Mouse (Mus musculus) NIH3T3 (cell line): Measurements from ENCODE around the gene Hivep3.

Source experiments
- DNase-seq: peaks from one replicate; pipeline ENCODE4 v3.0.0-alpha.2; 2012; ENCODE audit warnings: low read depth

The Hivep3 gene

DNA sequence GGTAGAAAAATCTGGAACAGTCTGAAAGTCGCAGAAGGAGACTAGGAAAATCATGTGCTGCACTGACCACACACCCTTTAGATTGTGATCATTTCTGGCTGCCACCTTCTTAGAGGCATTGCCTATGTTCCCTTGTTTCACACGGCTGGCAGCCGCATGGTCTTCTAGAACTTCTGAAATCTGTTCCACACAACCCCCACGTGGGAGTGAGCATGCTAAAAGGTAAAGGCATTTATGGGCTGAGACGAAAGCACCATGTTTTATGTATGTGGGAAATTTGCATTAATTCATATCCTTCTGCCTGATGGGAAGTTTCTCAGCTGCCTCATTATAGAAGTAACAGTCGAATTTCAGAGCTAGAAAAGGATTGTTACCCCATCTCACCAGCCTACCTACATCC lies 140.4 kb downstream of the Hivep3 start:
- no peak for DNase-seq

DNA sequence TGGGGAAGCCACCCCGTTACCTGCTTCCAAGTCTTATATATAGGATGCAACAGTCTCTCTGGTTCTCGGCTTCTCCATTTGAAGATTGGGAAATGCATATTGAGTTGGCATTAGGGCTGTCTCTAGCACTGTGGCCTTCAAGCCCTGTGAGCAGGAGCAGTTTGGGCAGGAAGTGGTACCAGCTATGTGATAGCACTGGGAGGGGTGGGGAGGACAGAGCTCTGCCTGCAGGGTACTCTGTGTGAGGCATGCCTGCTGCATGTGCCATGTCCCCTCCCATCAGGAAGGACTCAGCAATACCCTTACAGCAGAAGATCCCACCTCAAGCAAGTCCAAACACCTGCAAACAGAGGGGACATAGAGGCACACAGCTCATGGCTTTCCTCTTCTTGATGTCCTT lies 142.0 kb downstream of the Hivep3 start:
- DNase-seq, result no peak

DNA sequence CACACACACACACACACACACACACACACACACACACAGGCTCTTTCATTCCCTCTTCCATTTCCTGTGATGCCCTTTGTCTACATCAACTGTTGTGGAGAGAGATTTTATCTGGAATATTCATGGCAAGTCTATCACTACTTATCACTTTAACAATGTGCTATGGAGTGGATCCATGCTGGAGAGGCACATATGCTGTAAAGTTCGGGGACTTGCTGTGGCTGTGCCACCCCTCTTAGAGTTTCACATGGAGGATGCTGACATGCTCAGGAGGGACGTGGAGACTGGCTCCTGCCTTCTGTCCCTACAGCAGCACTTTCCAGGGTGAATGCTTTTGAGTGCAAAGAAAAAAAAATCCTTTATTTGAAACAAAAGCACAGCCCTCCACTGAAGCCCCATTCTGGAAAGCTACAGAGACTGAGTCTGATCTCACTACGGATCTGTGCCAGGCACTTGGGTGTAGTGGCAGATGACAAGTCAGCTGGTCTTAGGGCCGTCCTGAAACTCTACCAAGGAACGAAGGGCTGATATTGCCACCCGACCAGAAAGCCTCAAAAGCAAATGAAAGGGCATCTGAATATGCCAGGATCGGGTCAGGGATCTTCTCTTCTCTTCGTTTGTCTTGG lies 143.1 kb downstream of the Hivep3 start:
- DNase-seq, result no peak

DNA sequence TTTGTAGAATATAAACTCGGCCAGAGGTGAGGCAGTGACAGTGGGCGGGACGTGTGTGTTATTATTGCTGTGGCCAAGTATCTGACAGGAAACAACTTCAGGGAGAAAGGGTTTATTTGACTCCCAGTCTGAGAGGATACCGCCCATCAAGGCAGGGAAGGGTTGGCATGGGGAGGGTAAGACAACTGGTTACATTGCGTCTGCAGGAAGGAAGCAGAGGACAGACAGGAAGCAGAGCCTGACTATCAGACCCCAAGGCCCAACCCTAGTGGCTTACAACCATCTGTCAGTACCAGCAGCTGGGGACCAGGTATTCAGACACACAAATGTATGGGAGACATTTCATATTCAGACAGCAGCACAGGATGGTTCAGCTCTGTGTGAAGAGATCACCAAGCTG lies 144.6 kb downstream of the Hivep3 start:
- DNase-seq, result no peak

DNA sequence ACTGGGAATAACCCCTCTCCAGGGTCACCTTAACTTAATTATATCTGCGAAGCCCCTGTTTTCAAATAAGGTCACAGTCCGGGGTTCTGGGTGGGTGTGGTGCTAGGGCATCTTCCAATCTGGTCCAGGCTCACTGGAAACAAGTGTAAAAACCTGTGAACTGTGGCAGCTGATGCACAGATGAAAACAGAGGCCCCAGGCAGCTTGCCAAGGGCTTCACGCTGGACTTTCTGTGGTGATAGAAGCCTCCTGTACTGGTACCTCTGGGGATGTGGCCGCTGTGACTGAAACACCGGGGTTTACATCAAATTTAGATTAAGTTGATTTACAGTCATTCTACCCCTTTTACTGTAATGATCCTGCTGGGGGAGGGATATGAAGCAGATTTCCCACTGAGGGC lies 146.1 kb downstream of the Hivep3 start:
- no peak for DNase-seq

DNA sequence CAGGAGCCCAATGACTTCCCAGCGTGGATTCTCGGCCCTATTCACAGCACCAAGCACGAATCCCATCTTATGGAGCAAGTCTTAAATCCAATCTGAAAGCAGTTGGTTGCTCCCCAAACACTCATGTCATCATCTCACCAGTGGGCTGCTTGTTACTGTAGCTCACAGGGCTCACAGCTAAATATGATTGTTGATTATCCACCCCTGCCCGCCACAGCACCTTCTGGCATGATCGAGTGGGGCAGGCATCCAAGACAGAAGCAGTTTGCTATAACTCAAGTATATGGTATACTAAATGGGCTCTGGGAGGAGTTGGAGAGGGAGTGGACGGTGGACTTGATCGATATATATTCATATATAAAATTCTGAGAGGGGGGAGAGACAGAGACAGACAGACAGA lies 146.7 kb downstream of the Hivep3 start:
- DNase-seq, result no peak

DNA sequence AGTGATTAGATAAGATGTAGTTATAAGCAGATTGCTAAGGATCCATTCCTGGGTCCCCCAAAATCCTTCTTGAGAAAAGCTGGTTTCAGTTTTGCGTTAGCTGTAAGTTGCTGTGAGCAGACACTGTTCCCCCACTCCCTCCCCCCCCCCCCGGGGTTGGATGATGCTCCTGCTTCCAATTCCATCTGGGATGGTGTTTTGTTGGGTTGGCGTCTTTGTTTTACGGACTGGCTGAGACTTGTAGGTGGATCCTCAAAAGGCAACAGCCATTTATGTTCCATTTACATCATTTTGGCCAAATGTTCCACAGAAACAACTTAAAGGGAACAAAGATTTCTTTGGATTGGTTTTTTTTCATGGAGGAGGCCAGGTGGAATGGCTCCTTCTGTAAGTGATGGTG lies 147.7 kb downstream of the Hivep3 start:
- no peak for DNase-seq

DNA sequence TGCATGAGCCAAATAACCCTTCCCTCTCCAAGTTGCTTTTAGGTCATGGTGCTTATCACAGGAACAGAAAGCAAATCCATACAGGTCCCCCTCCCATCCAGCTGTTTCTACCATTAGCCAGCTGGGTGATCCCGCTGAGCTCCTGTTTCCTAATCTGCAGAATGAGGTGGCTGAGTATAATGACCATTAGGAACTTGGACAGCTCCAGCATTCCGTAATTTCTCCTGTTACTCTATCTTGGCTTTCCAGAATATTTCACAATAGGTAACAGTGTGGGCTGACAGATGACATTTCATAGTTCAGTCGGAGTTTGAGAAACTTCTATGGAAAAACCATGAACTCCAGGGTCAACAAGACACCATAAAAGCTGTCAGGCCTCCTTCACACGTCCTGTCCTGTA lies 148.8 kb downstream of the Hivep3 start:
- peak; percentile 65 for DNase-seq

DNA sequence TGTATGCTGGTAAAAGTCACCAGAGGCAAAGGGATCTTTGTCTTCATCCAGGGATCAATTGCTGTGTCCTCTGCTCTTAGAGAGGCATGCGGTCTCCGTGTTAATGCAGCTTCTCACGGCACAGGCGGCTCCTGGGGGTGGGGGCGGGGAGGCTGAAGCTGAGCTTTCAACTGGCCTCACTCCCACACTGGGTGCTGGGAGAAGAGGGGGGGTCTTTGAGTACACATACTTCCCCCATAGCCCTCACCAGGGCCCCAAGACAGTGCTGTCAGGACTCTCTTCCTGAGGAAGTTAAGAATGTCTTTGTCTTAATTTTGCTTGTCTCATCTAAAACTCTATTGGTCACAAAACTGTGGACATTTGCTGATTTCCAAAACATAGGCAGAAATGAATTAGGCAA lies 149.2 kb downstream of the Hivep3 start:
- DNase-seq, result peak; percentile 10

DNA sequence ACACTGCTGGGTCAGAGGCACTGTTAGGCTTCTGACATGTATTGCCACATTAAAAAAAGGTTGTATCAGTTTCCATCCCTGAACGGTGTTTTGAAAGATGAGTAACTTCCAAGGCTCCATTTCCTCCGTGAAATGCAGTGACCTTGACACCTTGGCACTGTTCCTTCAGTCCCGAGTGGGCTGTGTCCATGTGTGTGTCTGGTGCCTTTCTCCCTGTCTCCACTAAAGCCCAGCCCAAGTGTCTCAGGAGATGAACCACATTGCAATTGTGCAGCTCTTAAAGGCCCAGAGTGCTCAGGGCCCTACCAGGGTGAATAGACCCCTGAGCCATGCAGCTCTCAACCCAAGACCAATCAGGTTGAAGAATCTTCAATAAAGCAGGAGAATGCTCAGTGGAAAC lies 153.0 kb downstream of the Hivep3 start:
- DNase-seq, result no peak

DNA sequence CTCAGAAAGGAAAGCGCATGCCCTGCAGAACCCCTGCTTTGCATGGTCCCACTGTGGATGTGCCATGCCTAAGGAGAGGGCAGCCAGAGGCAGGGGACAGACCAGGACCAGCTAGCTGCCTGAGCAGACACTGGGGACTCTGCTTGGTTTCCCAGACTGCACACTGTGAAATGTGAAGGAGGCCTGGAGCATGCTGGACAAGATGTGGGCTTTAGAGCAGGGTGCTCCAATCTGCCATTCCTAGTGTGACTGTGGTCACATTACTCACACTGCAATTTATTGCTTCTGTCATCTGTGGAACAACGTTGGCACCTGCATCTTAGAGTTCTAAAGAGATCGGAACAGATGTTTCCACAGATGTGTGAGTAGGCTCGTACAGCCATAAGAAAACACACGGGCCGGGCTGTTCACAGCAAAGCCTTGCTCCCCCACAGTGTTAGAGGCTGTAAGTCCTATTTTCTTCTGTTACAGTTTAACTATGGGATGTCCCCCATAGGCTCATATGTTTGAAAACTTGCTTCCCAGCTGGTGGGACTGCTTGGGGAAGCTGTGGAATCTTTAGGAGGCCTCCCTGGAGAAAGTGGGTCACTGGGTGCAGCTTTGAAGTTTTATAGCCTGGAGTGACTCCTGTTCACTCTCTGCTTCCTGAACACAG lies 154.1 kb downstream of the Hivep3 start:
- DNase-seq, result peak; percentile 52

DNA sequence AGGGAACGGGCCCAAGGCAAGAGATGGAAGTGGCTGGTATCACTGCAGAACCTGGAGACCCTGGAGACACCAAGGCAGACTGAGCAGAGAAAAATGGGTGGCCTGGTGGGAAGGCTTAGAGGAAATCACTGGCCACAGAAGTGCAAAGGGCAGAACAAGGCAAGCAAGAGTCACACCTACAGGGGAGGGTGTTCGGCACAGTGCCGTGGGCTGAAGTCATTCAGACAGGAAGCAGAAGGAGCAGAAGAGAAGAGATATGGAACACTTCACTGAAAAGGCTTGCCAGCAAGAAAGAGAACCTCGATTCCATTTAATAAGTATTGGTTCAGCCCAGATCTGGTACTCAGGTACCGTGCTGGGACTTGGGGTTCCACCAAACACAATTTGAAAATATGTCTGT lies 156.2 kb downstream of the Hivep3 start:
- no peak for DNase-seq

DNA sequence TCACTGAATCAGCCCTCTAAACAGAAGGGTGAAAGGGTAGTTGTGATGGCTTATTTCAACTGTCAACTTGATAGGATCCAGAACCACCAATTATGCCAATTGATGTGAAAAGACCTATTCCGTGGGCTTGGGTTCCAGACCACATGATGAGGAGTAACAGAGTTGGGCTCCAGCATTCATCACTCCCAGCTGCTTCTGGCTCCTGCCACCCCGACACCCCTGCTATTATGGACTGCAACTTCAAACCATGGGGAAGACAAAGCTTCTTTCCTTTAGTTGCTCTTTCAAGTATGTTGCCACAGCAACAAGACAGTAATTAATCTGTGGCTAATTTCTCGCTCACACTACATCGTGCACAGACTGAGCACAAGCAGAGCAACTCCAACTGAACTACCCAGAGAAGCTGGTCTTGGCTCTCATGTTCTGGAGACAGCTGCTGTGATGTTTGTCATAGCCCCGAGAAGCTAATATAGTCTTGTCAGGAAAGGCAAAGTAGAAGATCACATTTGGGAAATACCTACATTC lies 159.7 kb downstream of the Hivep3 start:
- DNase-seq, result no peak

DNA sequence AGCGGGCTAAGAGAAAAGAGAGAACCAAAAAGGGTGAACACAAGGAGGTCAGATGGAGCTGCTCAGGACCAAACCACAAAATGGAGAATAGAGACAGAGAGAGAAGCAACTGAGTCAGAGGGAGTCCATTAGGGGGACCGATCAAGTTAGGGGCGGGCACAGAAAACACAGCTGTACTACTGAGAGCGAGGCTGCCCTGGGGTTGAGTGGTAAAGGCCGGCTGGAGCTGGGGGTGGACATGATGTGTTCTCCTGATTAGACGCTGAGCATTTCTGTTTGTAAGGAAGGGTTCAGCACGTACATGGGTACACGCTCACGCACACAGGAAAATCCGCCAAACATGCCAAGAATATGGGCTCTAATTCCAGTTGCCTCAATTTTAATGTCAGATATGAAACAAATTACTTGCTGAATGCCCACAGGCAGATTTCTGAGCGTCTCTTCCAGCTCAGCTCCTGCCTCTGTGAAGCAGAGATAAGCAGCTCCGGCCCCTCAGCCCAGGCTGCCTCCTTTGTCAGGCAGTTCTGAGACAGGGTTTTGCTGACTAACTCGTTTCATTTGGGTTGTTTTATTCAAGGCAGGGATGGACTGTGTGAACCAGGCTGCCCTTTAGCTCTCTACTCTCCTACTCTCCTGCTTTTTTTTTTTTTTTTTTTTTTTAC lies 161.3 kb downstream of the Hivep3 start:
- no peak for DNase-seq

DNA sequence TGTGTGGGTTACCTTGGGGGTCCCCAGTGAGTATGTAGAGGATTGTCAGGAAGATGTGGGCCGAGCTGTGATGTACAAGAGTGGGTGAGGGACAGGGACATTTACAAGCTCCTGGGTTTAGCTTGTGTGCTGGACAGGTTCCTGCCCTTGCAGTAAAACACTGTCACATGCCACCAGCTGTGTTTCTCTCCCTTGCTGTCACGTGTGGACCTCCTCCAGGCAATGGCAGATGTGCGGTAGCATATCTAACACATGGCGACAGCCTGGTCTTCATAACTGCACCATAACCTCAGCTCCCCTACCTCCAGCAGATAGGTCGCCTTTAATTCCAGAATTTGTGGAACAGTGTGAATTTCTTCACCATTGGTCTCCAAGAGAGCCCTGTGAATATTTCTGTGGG lies 161.9 kb downstream of the Hivep3 start:
- no peak for DNase-seq

DNA sequence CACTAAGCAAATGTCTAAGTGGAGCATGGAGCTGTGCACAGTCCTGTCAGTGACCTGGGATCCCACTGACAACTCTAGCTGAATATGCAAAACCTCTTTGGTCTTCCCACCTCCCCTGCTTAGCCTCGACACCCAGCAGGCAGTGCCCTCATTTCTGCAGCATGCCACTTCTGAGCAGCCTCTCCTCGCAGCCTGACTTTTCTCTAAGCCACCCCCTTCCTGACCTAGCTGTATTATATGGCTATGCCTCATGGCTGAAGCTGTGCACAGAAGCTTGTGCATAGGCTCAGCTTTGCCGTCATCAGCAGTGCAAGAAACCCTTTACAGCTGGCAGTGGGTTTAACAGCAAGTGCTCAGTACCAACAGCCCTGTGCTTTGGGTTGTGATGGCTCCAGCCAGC lies 163.0 kb downstream of the Hivep3 start:
- no peak for DNase-seq

DNA sequence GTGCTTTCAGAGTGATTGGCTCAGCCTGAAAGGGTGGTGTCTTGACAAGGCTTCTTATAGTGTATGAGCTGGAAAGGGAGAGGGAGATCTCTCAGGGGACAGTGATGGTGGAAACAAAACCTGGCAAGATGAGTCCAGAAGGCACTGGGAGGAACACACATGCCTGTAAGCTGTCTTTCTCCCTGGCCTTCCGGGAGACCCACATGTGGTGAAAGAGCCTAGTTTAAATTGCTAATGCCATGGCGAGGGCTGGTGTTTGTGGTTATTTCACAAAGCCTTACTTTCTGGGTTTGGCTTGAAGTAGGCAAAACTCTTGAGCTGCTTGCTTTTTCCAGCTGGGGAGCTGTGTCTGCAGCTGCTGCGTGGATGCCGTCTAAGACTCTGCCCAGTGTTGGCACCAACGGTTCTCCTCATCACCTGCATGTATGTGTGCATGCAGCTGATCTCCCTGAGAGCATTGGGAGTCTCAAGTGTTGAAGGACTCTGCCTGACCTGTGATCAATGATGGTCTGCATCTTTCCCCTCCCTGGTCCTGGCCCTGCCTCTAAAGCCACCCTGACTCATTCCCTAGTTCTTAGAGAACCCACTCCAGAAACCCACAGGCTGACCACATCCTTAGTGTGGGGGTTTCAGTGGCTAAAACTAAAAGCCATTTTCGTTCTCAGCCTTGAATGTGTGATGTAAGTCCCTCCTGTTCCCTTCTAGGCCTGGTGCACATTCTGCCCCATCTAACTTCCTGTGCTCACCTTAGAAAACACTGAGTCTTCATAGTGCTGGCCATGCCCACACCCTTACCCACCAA lies 163.7 kb downstream of the Hivep3 start:
- DNase-seq, result peak; percentile 31

DNA sequence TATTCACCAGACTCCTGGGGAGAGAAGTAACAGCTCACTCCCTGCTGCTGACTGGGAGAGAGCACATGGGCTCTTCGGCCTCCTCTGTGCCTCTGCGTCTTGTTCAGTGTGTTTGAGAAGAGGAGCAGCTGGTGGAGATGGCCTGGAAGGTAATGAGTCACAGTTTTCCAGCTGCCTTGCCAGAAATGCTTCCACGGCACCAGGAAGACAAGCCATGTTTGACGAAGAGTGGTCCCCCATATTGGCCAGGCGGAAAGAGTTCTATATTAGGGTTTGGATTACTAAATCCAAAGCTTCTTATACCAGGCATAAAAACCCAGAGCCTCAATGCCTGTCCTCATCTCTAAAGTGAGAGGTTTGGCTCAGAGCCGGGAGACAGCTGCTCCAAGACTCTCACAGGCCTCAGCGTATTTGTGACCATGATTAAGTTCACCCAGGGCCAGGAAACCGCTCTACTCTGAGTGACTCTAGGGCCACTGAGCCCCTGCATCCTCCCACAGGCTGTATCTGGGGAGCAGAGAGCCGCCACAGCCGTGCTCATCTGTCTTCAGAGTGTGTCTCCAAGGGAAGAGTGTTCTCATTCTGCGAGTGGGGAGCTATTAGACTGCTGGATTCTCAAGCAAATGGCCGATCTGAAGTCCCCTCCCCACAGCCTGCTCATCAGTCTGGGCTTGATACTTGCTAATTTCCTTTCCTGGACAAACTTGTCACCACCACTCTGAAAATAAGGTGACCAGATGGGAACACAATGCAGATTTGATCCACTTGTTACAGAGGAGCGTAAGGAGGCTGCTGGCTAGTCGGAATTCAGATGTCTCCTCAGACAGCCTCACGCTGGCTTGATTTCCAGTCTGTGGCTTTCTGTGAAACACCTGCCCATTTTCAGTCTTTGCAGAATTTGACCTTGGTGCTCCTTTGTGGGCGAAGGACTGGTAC lies 168.2 kb downstream of the Hivep3 start:
- peak; percentile 60 for DNase-seq

DNA sequence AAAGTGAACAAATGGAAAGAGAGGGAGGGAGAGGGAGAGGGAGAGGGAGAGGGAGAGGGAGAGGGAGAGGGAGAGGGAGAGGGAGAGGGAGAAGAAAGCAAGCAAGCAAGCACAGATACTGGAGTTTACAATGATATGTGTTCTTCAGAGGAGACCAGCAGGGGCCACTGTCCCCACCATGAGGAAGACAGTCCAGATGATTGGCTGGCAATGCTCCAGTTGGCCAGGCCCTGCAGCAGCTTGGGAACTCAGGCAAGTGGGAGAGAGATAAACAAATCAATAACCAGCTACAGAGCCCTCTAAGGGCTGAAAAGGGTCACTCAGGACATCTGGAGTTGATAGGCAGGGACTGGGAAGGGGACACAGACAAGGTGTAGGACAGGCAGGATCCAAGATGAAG lies 169.7 kb downstream of the Hivep3 start:
- peak; percentile 43 for DNase-seq

DNA sequence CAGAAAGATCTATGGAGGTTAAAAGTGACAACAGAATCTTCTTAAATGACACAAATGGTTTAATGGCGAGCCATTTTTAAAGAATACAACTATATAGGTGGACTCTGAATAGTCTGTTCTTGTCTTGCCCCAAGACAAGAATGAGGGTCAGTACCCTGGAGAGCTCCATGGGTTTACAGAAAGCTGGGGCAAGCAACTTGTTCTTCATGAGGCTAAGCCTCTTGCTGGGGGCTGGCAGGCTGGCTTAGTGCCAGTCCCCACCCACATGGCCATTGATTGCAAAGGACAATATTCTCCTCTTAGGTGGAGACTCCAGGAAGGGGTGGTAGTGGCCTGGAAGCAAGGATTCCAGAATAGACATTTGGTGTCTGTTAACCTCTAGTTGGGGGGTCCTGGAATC lies 170.2 kb downstream of the Hivep3 start:
- DNase-seq, result peak; percentile 93

DNA sequence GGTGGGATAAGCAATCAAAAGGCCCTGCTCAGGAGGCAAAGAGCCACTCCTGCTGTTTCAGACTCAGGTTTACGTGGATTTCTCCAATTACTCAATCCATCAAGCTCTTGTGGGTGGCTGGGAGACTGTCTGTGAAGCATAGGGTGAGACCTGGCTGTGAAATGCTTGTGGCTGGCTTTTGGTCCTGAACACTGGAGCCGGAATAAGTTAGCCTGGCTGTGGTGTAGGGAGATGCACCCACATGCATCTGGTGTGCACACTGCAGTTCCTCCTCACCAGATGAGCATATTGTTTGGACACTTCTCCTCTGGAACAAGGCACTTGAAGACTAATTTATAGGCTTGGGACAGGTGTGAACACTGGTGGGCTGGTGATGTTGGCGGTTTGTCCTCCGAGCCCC lies 170.7 kb downstream of the Hivep3 start:
- no peak for DNase-seq

DNA sequence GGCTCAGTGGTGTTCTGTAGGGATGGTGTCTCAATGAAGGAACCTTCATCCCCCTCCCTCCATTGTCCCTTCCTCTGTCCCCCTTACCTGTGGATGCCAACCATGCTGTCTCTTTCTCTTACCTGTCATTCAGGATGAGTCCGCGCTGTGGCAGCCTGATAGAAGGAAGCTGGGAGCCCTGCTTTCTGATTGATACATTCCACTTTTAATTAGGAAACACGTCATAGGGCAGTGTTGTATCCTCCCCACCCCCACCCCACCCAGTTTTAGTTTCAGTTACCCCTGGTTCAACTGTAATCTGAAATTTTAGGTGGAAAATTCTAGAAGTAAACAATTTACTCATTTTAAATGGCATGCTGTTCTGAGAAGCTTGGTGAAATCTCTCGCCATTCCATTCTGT lies 173.5 kb downstream of the Hivep3 start:
- DNase-seq, result no peak
